Mouse (Mus musculus): Measurements from ENCODE around the gene Gfap. TPM values are rescaled to one million over a fixed set of nuclear protein-coding genes. Genes with fewer than 3 reads are reported as not detected.

The Gfap gene
- polyA plus RNA-seq, 1 experiment: 0.16 TPM

DNA sequence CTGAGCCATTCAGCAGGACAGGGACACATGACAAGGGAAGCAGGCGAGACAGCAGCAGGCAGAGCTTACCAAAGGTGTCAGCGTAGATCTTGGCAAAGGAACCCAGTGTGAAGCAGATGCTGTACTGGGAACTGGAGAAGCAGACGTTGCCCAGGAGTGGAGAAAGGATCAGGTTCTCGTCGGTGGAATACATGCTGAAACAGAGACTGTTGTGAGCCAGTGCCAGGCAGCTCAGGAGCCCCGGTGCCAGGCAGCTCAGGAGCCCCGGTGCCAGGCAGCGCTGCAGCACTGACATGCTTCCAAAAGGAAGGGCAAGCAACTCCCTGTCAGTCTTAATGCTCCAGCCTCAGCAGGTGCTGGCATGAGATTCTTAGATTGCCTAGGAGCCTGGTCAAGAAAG is 40.8 kb downstream of the Gfap start:
- H3K4me2 ChIP-seq (ENCODE audit: low read depth): no peak overlapping the region
- no peak for TF ChIP-seq REST (IDR thresholded peaks at IDR 0.05; ENCODE audit: insufficient read depth, insufficient read length)
- H3K27me3 ChIP-seq (ENCODE audit: control insufficient read depth, insufficient read depth, insufficient read length): no peaks in the 10 kb centered on the region
- no peak overlapping the region for H3ac ChIP-seq (ENCODE audit: control insufficient read depth, insufficient read length)
- H3K79me2 ChIP-seq (ENCODE audit: control insufficient read depth, insufficient read depth): no peaks in the 10 kb centered on the region
- H3K4me3 ChIP-seq: no peak overlapping the region
- peaks cover 68% of the 10 kb centered on the region for H3K36me3 ChIP-seq (ENCODE audit: control insufficient read depth, insufficient read depth)

DNA sequence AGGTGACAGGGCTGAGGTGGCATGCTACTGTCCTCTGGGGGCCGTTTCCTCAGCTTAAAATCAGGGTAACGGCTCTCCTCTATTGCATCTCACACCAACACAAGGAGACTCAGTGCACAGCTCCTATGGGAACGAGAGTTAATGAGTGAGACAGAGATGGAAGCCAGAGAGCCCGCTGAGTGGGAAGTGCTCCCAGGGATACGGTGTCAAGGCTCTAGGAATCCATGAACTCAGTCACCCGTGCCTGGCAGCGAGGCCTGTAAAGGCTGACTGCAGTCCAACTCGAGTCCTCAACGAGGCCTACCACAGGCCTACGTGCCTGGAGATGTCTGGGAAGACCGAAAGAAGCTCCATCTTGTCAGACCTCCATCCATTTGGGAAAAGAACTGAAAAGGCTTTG is 41.8 kb downstream of the Gfap start:
- Histone ChIP-seq H3ac (ENCODE audit: control insufficient read depth, insufficient read length) (no peak overlapping the region), H3K79me2 (ENCODE audit: control insufficient read depth, insufficient read depth) (no peaks in the 10 kb centered on the region), H3K4me3 (no peak overlapping the region), H3K4me2 (ENCODE audit: low read depth) (no peak overlapping the region), H3K27me3 (ENCODE audit: control insufficient read depth, insufficient read depth, insufficient read length) (no peaks in the 10 kb centered on the region), H3K36me3 (ENCODE audit: control insufficient read depth, insufficient read depth) (peaks cover 69% of the 10 kb centered on the region)
- TF ChIP-seq MYOG (IDR thresholded peaks at IDR 0.05; ENCODE audit: control insufficient read depth in 1 of 3, insufficient read depth in 1 of 3, insufficient read length in 2 of 3, low read depth in 2 of 3) (no peak), SRF (IDR thresholded peaks at IDR 0.05; ENCODE audit: control insufficient read depth, insufficient read length, low read depth) (no peak), USF1 (IDR thresholded peaks at IDR 0.05; ENCODE audit: low read depth) (no peak), TCF12 (IDR thresholded peaks at IDR 0.05; ENCODE audit: insufficient read depth, poor library complexity, severe bottlenecking) (no peak), POLR2AphosphoS2 (IDR thresholded peaks at IDR 0.05; ENCODE audit: insufficient read length, low read depth) (no peak), REST (IDR thresholded peaks at IDR 0.05; ENCODE audit: insufficient read depth, insufficient read length) (no peak), CEBPB (IDR thresholded peaks at IDR 0.05; ENCODE audit: insufficient read depth, poor library complexity, severe bottlenecking) (no peak), E2F4 (IDR thresholded peaks at IDR 0.05; ENCODE audit: insufficient read depth) (no peak), MAX (IDR thresholded peaks at IDR 0.05; ENCODE audit: low read depth) (no peak), TCF3 (IDR thresholded peaks at IDR 0.05; ENCODE audit: insufficient read length, low read depth) (no peak), POLR2A (IDR thresholded peaks at IDR 0.05; ENCODE audit: insufficient read length, low read depth) (no peak), MYOD1 (IDR thresholded peaks at IDR 0.05; ENCODE audit: control insufficient read depth in 1 of 3, insufficient read length in 2 of 3, low read depth in 2 of 3) (no peak)

DNA sequence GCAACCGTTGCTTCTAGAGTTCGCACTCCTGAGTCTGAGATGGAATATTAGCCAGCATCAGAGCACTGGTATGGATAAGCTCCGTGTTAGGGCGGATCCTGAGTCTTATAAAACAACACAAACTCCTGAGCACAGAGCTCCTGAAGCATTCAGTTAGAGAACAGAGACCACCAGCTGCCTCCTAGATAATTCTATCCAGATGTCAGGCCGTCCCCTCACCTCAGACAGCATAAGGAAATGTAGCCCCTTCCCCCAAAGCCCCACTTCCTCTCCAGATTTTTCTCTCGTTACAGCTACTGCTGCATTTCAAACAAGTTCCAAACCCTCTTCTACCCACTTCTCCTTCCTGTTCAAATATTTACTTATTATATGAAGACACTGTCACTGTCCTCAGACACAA is 44.8 kb downstream of the Gfap start:
- H3K4me2 ChIP-seq (ENCODE audit: low read depth): no peak overlapping the region
- H3ac ChIP-seq (ENCODE audit: control insufficient read depth, insufficient read length): no peak overlapping the region
- peaks cover 57% of the 10 kb centered on the region for H3K36me3 ChIP-seq (ENCODE audit: control insufficient read depth, insufficient read depth)
- H3K4me3 ChIP-seq: no peak overlapping the region
- no peaks in the 10 kb centered on the region for H3K27me3 ChIP-seq (ENCODE audit: control insufficient read depth, insufficient read depth, insufficient read length)
- H3K79me2 ChIP-seq (ENCODE audit: control insufficient read depth, insufficient read depth): no peaks in the 10 kb centered on the region
- TF ChIP-seq MYOG (IDR thresholded peaks at IDR 0.05; ENCODE audit: control insufficient read depth in 1 of 3, insufficient read depth in 1 of 3, insufficient read length in 2 of 3, low read depth in 2 of 3) (no peak), MAX (IDR thresholded peaks at IDR 0.05; ENCODE audit: low read depth) (no peak), E2F4 (IDR thresholded peaks at IDR 0.05; ENCODE audit: insufficient read depth) (no peak), USF1 (IDR thresholded peaks at IDR 0.05; ENCODE audit: low read depth) (no peak), REST (IDR thresholded peaks at IDR 0.05; ENCODE audit: insufficient read depth, insufficient read length) (no peak), TCF12 (IDR thresholded peaks at IDR 0.05; ENCODE audit: insufficient read depth, poor library complexity, severe bottlenecking) (no peak), MYOD1 (IDR thresholded peaks at IDR 0.05; ENCODE audit: control insufficient read depth in 1 of 3, insufficient read length in 2 of 3, low read depth in 2 of 3) (no peak), CEBPB (IDR thresholded peaks at IDR 0.05; ENCODE audit: insufficient read depth, poor library complexity, severe bottlenecking) (no peak), POLR2AphosphoS2 (IDR thresholded peaks at IDR 0.05; ENCODE audit: insufficient read length, low read depth) (no peak), POLR2A (IDR thresholded peaks at IDR 0.05; ENCODE audit: insufficient read length, low read depth) (no peak), SRF (IDR thresholded peaks at IDR 0.05; ENCODE audit: control insufficient read depth, insufficient read length, low read depth) (no peak)

- Histone ChIP-seq H3K4me3 (no peak overlapping the region), H3K27me3 (ENCODE audit: control insufficient read depth, insufficient read depth, insufficient read length) (no peaks in the 10 kb centered on the region), H3K4me2 (ENCODE audit: low read depth) (no peak overlapping the region), H3K36me3 (ENCODE audit: control insufficient read depth, insufficient read depth) (peaks cover 52% of the 10 kb centered on the region), H3K79me2 (ENCODE audit: control insufficient read depth, insufficient read depth) (no peaks in the 10 kb centered on the region), H3ac (ENCODE audit: control insufficient read depth, insufficient read length) (no peak overlapping the region)
- TF ChIP-seq MYOD1 (IDR thresholded peaks at IDR 0.05; ENCODE audit: control insufficient read depth in 1 of 3, insufficient read length in 2 of 3, low read depth in 2 of 3): no peak
- TF ChIP-seq TCF12 (IDR thresholded peaks at IDR 0.05; ENCODE audit: insufficient read depth, poor library complexity, severe bottlenecking): no peak
- no peak for TF ChIP-seq CEBPB (IDR thresholded peaks at IDR 0.05; ENCODE audit: insufficient read depth, poor library complexity, severe bottlenecking)
- TF ChIP-seq MYOG (IDR thresholded peaks at IDR 0.05; ENCODE audit: control insufficient read depth in 1 of 3, insufficient read depth in 1 of 3, insufficient read length in 2 of 3, low read depth in 2 of 3): no peak
These were observed 47.0 kb downstream of the Gfap start for GRCm38 (mm10) chr11:102853760-102854159.

DNA sequence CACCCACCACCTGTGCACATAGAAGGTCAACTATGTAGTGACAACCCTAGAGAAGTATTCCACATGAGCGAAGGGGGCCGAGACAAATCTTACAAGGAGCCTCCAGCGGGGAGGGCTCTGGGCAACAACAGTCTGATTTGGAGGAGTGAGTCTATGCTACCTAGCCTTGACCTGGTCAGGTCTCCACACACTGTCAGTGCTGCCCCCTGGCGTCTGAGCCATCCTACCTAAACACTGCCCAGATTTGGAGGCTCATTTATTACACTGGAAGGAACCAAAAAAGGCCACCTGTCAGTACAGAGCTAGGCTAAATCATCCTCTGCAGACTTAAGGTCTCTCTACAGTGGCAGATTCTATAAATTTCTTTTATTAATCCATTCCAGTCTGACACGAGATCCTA is 48.8 kb downstream of the Gfap start:
- Histone ChIP-seq H3K79me2 (ENCODE audit: control insufficient read depth, insufficient read depth) (no peaks in the 10 kb centered on the region), H3ac (ENCODE audit: control insufficient read depth, insufficient read length) (no peak overlapping the region)
- TF ChIP-seq SRF (IDR thresholded peaks at IDR 0.05; ENCODE audit: control insufficient read depth, insufficient read length, low read depth) (no peak), POLR2A (IDR thresholded peaks at IDR 0.05; ENCODE audit: insufficient read length, low read depth) (no peak), POLR2AphosphoS2 (IDR thresholded peaks at IDR 0.05; ENCODE audit: insufficient read length, low read depth) (no peak), USF1 (IDR thresholded peaks at IDR 0.05; ENCODE audit: low read depth) (no peak), REST (IDR thresholded peaks at IDR 0.05; ENCODE audit: insufficient read depth, insufficient read length) (no peak), E2F4 (IDR thresholded peaks at IDR 0.05; ENCODE audit: insufficient read depth) (no peak), MYOG (IDR thresholded peaks at IDR 0.05; ENCODE audit: control insufficient read depth in 1 of 3, insufficient read depth in 1 of 3, insufficient read length in 2 of 3, low read depth in 2 of 3) (no peak), TCF12 (IDR thresholded peaks at IDR 0.05; ENCODE audit: insufficient read depth, poor library complexity, severe bottlenecking) (no peak), MAX (IDR thresholded peaks at IDR 0.05; ENCODE audit: low read depth) (no peak), TCF3 (IDR thresholded peaks at IDR 0.05; ENCODE audit: insufficient read length, low read depth) (no peak), CEBPB (IDR thresholded peaks at IDR 0.05; ENCODE audit: insufficient read depth, poor library complexity, severe bottlenecking) (no peak), MYOD1 (IDR thresholded peaks at IDR 0.05; ENCODE audit: control insufficient read depth in 1 of 3, insufficient read length in 2 of 3, low read depth in 2 of 3) (no peak)

More for the DNA sequence above, 48.8 kb downstream of the Gfap start:
- H3K4me2 ChIP-seq (ENCODE audit: low read depth): no peak overlapping the region
- no peaks in the 10 kb centered on the region for H3K27me3 ChIP-seq (ENCODE audit: control insufficient read depth, insufficient read depth, insufficient read length)
- H3K4me3 ChIP-seq: no peak overlapping the region
- H3K36me3 ChIP-seq (ENCODE audit: control insufficient read depth, insufficient read depth): peaks cover 38% of the 10 kb centered on the region

All from myocyte (in vitro differentiated cells).